Mouse (Mus musculus) embryonic fibroblast, embryonic 13.5 days (primary cell): ENCODE results near the gene Zfhx3.

Experiments used
- CTCF ChIP-seq: IDR thresholded peaks from 2 replicates; pipeline ENCODE4 v1.5.1; 2011; ENCODE audit warnings: mild to moderate bottlenecking, control low read depth, low read length, moderate library complexity, borderline replicate concordance; ENCODE audit not compliant: insufficient read depth
- POLR2A ChIP-seq: IDR thresholded peaks from 2 replicates; pipeline ENCODE4 v1.6.1; 2011; ENCODE audit warnings: low read depth, mild to moderate bottlenecking, control low read depth, low read length, moderate library complexity

DNA sequence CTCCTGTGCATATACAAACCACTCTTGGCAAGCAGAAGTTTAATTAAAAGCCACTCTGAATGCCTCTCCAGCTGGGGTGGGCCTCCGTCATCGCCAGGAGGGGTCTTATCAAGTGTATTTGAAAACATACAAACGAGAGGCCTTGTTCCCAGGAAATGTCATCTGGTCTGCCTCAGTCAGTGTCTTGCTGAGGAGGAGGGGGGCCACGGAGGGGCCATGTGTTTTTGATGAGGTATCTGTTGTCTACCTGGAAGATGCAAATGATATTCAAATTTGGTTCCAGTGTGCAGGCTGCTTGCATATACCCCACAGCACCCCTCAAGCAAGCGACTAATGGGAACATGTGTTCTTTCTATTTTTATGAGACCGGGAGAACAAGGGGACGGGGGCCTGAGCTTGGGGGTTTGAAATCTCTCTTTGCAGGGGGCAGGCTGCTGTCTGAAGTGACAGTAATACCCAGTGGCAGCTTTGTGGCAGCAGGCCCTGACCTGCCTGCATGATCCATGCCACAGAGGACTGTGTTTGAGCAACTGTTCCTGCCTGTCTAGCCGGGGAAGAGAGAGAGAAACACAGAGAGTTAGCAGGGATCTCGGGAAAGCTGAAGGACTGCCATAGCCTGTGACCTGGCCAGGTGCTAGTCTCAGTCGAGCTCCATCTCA, 412.8 kb downstream of the Zfhx3 start:
- TF ChIP-seq POLR2A: no peak
- no peak for TF ChIP-seq CTCF
